Mouse (Mus musculus) cerebellum, adult 2 months (tissue): ENCODE results near the gene Msantd3.

Experiments used
- CTCF ChIP-seq: fragments of 200-500 bp; IDR thresholded peaks from 2 replicates; pipeline ENCODE4 v1.5.1; 2011; ENCODE audit warnings: low read depth, mild to moderate bottlenecking, control low read depth, low read length, moderate library complexity, borderline replicate concordance; ENCODE audit not compliant: insufficient read depth
- POLR2A ChIP-seq: fragments of 200-500 bp; IDR thresholded peaks from 2 replicates; pipeline ENCODE4 v1.6.1; 2011; ENCODE audit warnings: low read length, control low read depth, borderline replicate concordance; ENCODE audit not compliant: insufficient read depth

DNA sequence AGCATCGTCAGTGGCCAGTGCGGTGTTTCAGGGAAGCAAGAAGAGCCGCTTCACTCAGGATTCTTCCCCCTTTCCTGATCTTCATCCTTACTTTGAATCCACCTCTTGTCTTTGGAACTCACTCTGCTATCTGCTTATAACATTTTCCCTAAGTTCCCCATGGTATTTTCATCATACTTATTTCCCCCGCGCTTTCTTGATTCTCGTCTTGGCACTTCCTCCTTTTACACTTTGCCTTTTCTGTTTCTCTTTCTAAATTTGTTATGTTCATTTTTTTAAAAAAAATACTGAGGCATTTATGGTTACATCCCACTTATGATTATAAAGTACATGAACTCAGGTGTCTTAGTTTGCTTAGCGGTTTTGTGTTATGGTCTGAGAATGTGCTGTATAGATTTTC lies 53.1 kb downstream of the Msantd3 start:
- TF ChIP-seq POLR2A (no peak), CTCF (no peak)
